In the genomic region with DNA sequence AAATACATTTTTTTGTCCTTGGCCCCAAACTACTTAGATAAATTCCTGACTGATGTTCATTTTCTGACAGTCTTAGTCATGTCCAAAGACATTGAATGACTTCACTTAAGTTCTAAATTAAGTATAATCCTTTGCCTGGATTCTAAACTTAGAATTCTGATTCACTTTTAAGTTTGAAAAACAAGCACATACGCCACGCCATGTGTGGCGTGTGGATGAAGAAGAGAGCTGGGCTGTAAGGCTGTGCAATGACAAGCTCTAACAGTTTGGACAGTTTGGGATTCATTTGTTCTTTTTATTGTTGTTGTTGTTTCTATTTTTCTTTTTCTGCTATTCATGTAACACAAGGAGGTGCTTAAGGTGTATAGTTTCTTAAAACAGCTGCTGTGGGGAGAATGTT, we compare ENCODE assay signal across 22 mouse cellular contexts. TPM values are rescaled to one million over a fixed set of nuclear protein-coding genes. Genes with fewer than 3 reads are reported as not detected.
DNase-seq lines count a peak whose midpoint lies in the region; ATAC-seq and TF ChIP-seq lines count a peak whose summit lies in the region.
"Had no signal": no experiment of that assay in that cellular context is flagged by ENCODE, and none has a peak within 500 bp of the region (broad histone marks: within the 10 kb centered on the region; RNA-seq: fewer than 3 reads in every experiment).

No protein-coding gene starts in this region.

- TF ChIP-seq EP300 in lung, postnatal 0 days (IDR thresholded peaks at IDR 0.05): no peak

- WGBS in forebrain, postnatal 0 days: 67% methylated on average over 3 of the region's 3 CpGs
- 91% methylated on average over 3 of the region's 3 CpGs for WGBS in forebrain, embryonic 16.5 days
- 83% methylated on average over 3 of the region's 3 CpGs for WGBS in lung, postnatal 0 days
- WGBS in lung, adult 2 months: 85% methylated on average over 3 of the region's 3 CpGs

- H3K4me1 ChIP-seq in forebrain, postnatal 0 days (ENCODE audit: insufficient read depth): no peaks in the 10 kb centered on the region
- H3K4me1 ChIP-seq in forebrain, embryonic 16.5 days (replicated peaks; ENCODE audit: control insufficient read depth, insufficient read depth, low read length): no peaks in the 10 kb centered on the region
- peaks cover 4% of the 10 kb centered on the region; the same call in 1 of the 2 replicates for H3K4me1 ChIP-seq in lung, postnatal 0 days (ENCODE audit: insufficient read depth, low read depth, low read length)
- H3K4me1 ChIP-seq in lung, adult 2 months (ENCODE audit: control insufficient read depth, insufficient read depth, low read length): peaks cover 6% of the 10 kb centered on the region
- H3K4me1 ChIP-seq: intestine, embryonic 15.5 days; liver, embryonic 13.5 days; midbrain, embryonic 15.5 days; neural tube, embryonic 13.5 days had no signal

- no peak overlapping the region for H3K27ac ChIP-seq in forebrain, postnatal 0 days (ENCODE audit: low read depth, low read length)
- H3K27ac ChIP-seq in forebrain, embryonic 16.5 days (ENCODE audit: low read length): no peak overlapping the region
- no peak overlapping the region for H3K27ac ChIP-seq in lung, postnatal 0 days (ENCODE audit: low read length)
- H3K27ac ChIP-seq: intestine, embryonic 15.5 days; liver, embryonic 13.5 days; midbrain, embryonic 15.5 days; neural tube, embryonic 13.5 days had no signal

- ATAC-seq in forebrain, postnatal 0 days: peak; percentile 82
- ATAC-seq in forebrain, embryonic 16.5 days: no peak
- ATAC-seq in lung, postnatal 0 days: no peak
- ATAC-seq: hindbrain, embryonic 16.5 days; intestine, embryonic 15.5 days; midbrain, embryonic 15.5 days had no signal

- no peak overlapping the region for H3K4me3 ChIP-seq in forebrain, postnatal 0 days (ENCODE audit: low read depth, low read length)
- no peak overlapping the region for H3K4me3 ChIP-seq in forebrain, embryonic 16.5 days (replicated peaks; ENCODE audit: low read length)
- no peak overlapping the region for H3K4me3 ChIP-seq in lung, postnatal 0 days (ENCODE audit: low read depth, low read length)
- H3K4me3 ChIP-seq in lung, adult 2 months (replicated peaks; ENCODE audit: extremely low read depth, low read depth, low read length): no peak overlapping the region
- H3K4me3 ChIP-seq: intestine, embryonic 15.5 days; liver, embryonic 13.5 days; midbrain, embryonic 15.5 days; neural tube, embryonic 13.5 days had no signal

- H3K9ac ChIP-seq in forebrain, postnatal 0 days: no peak overlapping the region
- no peak overlapping the region for H3K9ac ChIP-seq in forebrain, embryonic 16.5 days (replicated peaks; ENCODE audit: low read depth, low read length)
- H3K9ac ChIP-seq in lung, postnatal 0 days (replicated peaks; ENCODE audit: low read depth): no peak overlapping the region
- H3K9ac ChIP-seq: intestine, embryonic 15.5 days; liver, embryonic 13.5 days; lung, embryonic 14.5 days; midbrain, embryonic 15.5 days; neural tube, embryonic 13.5 days had no signal

- no peak overlapping the region for H3K4me2 ChIP-seq in forebrain, postnatal 0 days (ENCODE audit: low read depth)
- no peak overlapping the region for H3K4me2 ChIP-seq in forebrain, embryonic 16.5 days (ENCODE audit: low read length)
- H3K4me2 ChIP-seq in lung, postnatal 0 days (replicated peaks; ENCODE audit: low read depth, low read length): no peak overlapping the region
- H3K4me2 ChIP-seq: intestine, embryonic 15.5 days; liver, embryonic 13.5 days; lung, embryonic 14.5 days; midbrain, embryonic 15.5 days; neural tube, embryonic 13.5 days had no signal

- no peak for TF ChIP-seq POLR2A in lung, adult 2 months (IDR thresholded peaks at IDR 0.05; ENCODE audit: borderline replicate concordance, extremely low read depth, low read depth, low read length)

- no peaks in the 10 kb centered on the region for H3K9me3 ChIP-seq in forebrain, postnatal 0 days (ENCODE audit: low read length)
- H3K9me3 ChIP-seq in forebrain, embryonic 16.5 days (ENCODE audit: control insufficient read depth, low read length): no peaks in the 10 kb centered on the region
- H3K9me3 ChIP-seq in lung, postnatal 0 days (ENCODE audit: low read length): no peaks in the 10 kb centered on the region
- H3K9me3 ChIP-seq: intestine, embryonic 15.5 days; liver, embryonic 13.5 days; midbrain, embryonic 15.5 days; neural tube, embryonic 13.5 days had no signal

- DNase-seq in forebrain, postnatal 0 days: peak; percentile 23
- DNase-seq in layer of hippocampus, adult 11-12 months (ENCODE audit: low spot score): peak; percentile 25
- no peak for DNase-seq in layer of hippocampus, postnatal 25 days (ENCODE audit: extremely low spot score in 1 of 2, low spot score in 1 of 2)
- DNase-seq in lung, postnatal 0 days (ENCODE audit: low spot score): peak; percentile 21
- no peak for DNase-seq in lung, adult 2 months
- DNase-seq in skeletal muscle tissue, adult 2 months (ENCODE audit: low read depth, low spot score): peak; percentile 29
- DNase-seq in spleen, adult 12 weeks (ENCODE audit: low spot score): no peak
- DNase-seq: adrenal gland, postnatal 10 days; cerebellum, postnatal 10 days; gastrocnemius, postnatal 25 days; kidney, adult 8-10 months; kidney, postnatal 10 days; liver, embryonic 13.5 days; lung, embryonic 14.5 days; lung, postnatal 36 days; retina, postnatal 1 day; spleen, adult 18-20 months had no signal

- no peaks in the 10 kb centered on the region for H3K27me3 ChIP-seq in forebrain, postnatal 0 days (ENCODE audit: insufficient read depth, low read length)
- H3K27me3 ChIP-seq in forebrain, embryonic 16.5 days (replicated peaks; ENCODE audit: control insufficient read depth, insufficient read depth, low read length): no peaks in the 10 kb centered on the region
- no peaks in the 10 kb centered on the region for H3K27me3 ChIP-seq in lung, postnatal 0 days (replicated peaks; ENCODE audit: insufficient read depth, low read length)
- H3K27me3 ChIP-seq: intestine, embryonic 15.5 days; liver, embryonic 13.5 days; midbrain, embryonic 15.5 days; neural tube, embryonic 13.5 days had no signal

- H3K36me3 ChIP-seq in forebrain, postnatal 0 days (ENCODE audit: insufficient read depth): no peaks in the 10 kb centered on the region
- no peaks in the 10 kb centered on the region for H3K36me3 ChIP-seq in forebrain, embryonic 16.5 days (ENCODE audit: control insufficient read depth, insufficient read depth)
- H3K36me3 ChIP-seq in lung, postnatal 0 days (ENCODE audit: insufficient read depth, low read length): no peaks in the 10 kb centered on the region
- H3K36me3 ChIP-seq: intestine, embryonic 15.5 days; liver, embryonic 13.5 days; midbrain, embryonic 15.5 days; neural tube, embryonic 13.5 days had no signal

- no peak for TF ChIP-seq CTCF in forebrain, postnatal 0 days (IDR thresholded peaks at IDR 0.05; ENCODE audit: low read depth)
- TF ChIP-seq CTCF in lung, postnatal 0 days (IDR thresholded peaks at IDR 0.05): no peak
- no peak for TF ChIP-seq CTCF in lung, adult 2 months (IDR thresholded peaks at IDR 0.05; ENCODE audit: insufficient read depth, low read length)

RNA-seq across cellular contexts. Expression of gene Fam13a, which starts 13.6 kb away (rescaled TPM):
- 3.3 and 6.6 TPM in 2 replicates for total RNA-seq in forebrain, postnatal 0 days (2014; rRNA removed)
- polyA plus RNA-seq in forebrain, postnatal 0 days (2015; fragmentation: Nextera tagmentation; extraction: Ambion mirVana): 4.2 and 8.5 TPM in 2 replicates
- 10.4 and 10.6 TPM in 2 replicates for polyA plus RNA-seq in forebrain, embryonic 16.5 days (2015; fragmentation: Nextera tagmentation; extraction: Ambion mirVana)
- total RNA-seq in layer of hippocampus, postnatal 25 days (2021): 10 to 100 TPM; 15.6 to 17.4 TPM
- polyA plus RNA-seq in lung, postnatal 0 days (2015; fragmentation: Nextera tagmentation; extraction: Ambion mirVana): 21.4 and 23.5 TPM in 2 replicates
- 7.8 and 8.4 TPM in 2 replicates for polyA plus RNA-seq in lung, adult 2 months (2012; rRNA removed)

Comparison
In these comparisons a context has a peak if more than half of its experiments do, and no peak if none do; other contexts are left out.
1. DNase-seq: peak in forebrain, postnatal 0 days (single experiment), layer of hippocampus, adult 11-12 months (single experiment), lung, postnatal 0 days (single experiment) and skeletal muscle tissue, adult 2 months (single experiment); none in layer of hippocampus, postnatal 25 days (0 of 2), lung, adult 2 months (single experiment) and spleen, adult 12 weeks (single experiment).